ENCODE assay signal across 26 mouse cellular contexts in genomic region chr5:37998805-37999204, GRCm38 (mm10).
"Had no signal": no experiment of that assay in that cellular context is flagged by ENCODE, and none has a peak within 500 bp of the region (broad histone marks: within the 10 kb centered on the region; RNA-seq: fewer than 3 reads in every experiment).

No protein-coding gene starts in this region.

- H3K9me3 ChIP-seq: heart, embryonic 13.5 days; heart, embryonic 15.5 days; hindbrain, embryonic 12.5 days; hindbrain, embryonic 15.5 days; kidney, embryonic 15.5 days; limb, embryonic 13.5 days; limb, embryonic 15.5 days had no signal

- H3K4me2 ChIP-seq: heart, embryonic 11.5 days; heart, embryonic 13.5 days; heart, embryonic 15.5 days; hindbrain, embryonic 12.5 days; hindbrain, embryonic 15.5 days; kidney, embryonic 15.5 days; limb, embryonic 13.5 days; limb, embryonic 15.5 days had no signal

- H3K27me3 ChIP-seq: heart, embryonic 13.5 days; heart, embryonic 15.5 days; hindbrain, embryonic 15.5 days; kidney, embryonic 15.5 days; limb, embryonic 13.5 days; limb, embryonic 15.5 days had no signal

- H3K4me3 ChIP-seq: heart, adult 2 months; heart, embryonic 13.5 days; heart, embryonic 15.5 days; hindbrain, embryonic 12.5 days; hindbrain, embryonic 15.5 days; kidney, embryonic 15.5 days; limb, embryonic 13.5 days; limb, embryonic 15.5 days had no signal

- H3K4me1 ChIP-seq: heart, embryonic 13.5 days; heart, embryonic 15.5 days; hindbrain, embryonic 15.5 days; kidney, embryonic 15.5 days had no signal

- H3K36me3 ChIP-seq: heart, embryonic 13.5 days; heart, embryonic 15.5 days; hindbrain, embryonic 12.5 days; hindbrain, embryonic 15.5 days; kidney, embryonic 15.5 days; limb, embryonic 13.5 days; limb, embryonic 15.5 days had no signal

- H3K27ac ChIP-seq: heart, adult 2 months; heart, embryonic 13.5 days; heart, embryonic 15.5 days; hindbrain, embryonic 12.5 days; hindbrain, embryonic 15.5 days; hindbrain, postnatal 0 days; kidney, embryonic 15.5 days; kidney, postnatal 0 days; limb, embryonic 13.5 days; limb, embryonic 15.5 days had no signal

- ATAC-seq: forebrain, postnatal 0 days; hindbrain, postnatal 0 days; intestine, embryonic 16.5 days had no signal

- DNase-seq: forebrain, postnatal 0 days; gastrocnemius, postnatal 14 days; gastrocnemius, postnatal 36 days; heart, adult 11 months; heart, adult 2 months; heart, postnatal 14 days; heart, postnatal 36 days; kidney, adult 11 months; kidney, adult 2 months; kidney, adult 9 months; kidney, postnatal 14 days; kidney, postnatal 36 days; layer of hippocampus, adult 9-11 months; layer of hippocampus, postnatal 36 days; left cerebral cortex, postnatal 4 days had no signal

- H3K9ac ChIP-seq: forebrain, postnatal 0 days; heart, embryonic 13.5 days; heart, embryonic 15.5 days; hindbrain, embryonic 12.5 days; hindbrain, embryonic 15.5 days; kidney, embryonic 15.5 days; limb, embryonic 13.5 days; limb, embryonic 15.5 days had no signal
